Mouse (Mus musculus): ENCODE measurements at regions not wholly inside any gene's neighbourhood (a gene's known extent, or its start where the extent isn't known, plus 50 kb on each side); places are given as distances from the start of the nearest gene placed in this dataset.
"Not testable (repeated sequence)": the region's sequence is repeated elsewhere in the genome, so short reads cannot be mapped to it uniquely, and the experiment has no call there.

DNA sequence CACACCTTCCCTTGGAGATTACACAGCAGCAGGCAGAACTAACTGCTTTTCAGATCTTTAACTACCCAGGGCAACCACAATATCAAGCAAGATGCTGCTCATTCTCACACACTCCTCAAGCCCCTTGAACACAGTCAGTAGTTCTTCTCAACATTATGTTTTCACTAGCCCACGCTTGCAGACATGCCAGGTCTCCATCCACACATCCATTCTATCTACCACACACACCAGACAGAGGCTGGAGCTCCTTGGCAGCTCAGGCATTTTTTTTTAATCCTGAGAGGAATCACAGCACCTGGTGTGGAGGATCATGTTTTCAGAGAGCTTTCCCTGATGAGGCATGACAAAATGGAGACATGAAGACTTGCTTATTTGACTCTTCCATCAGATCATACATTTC, 124.9 kb downstream of the Fasl start:
- 67% methylated on average over 1 of the region's 1 CpGs for WGBS
- H3K9ac ChIP-seq (ENCODE audit: low read depth, low read length), result no peak overlapping the region
- H3K27ac ChIP-seq (ENCODE audit: low read depth, low read length), result no peak overlapping the region
- no peaks in the 10 kb centered on the region for H3K4me1 ChIP-seq (ENCODE audit: control insufficient read depth, insufficient read depth, low read length)
- no peaks in the 10 kb centered on the region for H3K9me3 ChIP-seq (ENCODE audit: control insufficient read depth, low read length)
- no peaks in the 10 kb centered on the region for H3K27me3 ChIP-seq (ENCODE audit: control insufficient read depth, insufficient read depth, low read length)
- H3K4me2 ChIP-seq (replicated peaks; ENCODE audit: low read depth, low read length), result no peak overlapping the region
- no peak for ATAC-seq (ENCODE audit: low FRiP score, low TSS enrichment)
- H3K36me3 ChIP-seq (ENCODE audit: control insufficient read depth, insufficient read depth, low read length), result no peaks in the 10 kb centered on the region
- H3K4me3 ChIP-seq (ENCODE audit: low read length), result no peak overlapping the region

DNA sequence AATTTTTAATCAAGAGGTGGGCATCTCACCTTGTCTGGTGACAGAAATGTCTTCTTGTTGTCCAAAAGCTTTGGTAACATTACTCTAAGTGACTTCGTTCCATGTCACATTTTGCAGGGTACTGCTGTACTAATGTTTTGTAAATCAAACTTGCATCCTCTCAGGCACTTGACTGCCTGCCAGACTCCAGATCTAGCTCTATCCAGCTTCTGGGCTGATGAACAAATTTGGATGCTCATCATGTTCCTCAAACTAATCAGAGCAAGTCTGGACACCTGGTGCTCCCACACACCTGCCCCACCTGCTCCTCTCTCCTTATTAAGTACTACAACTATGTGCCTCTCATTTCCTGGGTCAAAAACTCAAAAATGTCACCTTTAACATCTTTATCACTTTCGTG, 126.1 kb downstream of the Fasl start:
- no peak overlapping the region for H3K9ac ChIP-seq (ENCODE audit: low read depth, low read length)
- WGBS, result 90% methylated on average over 2 of the region's 2 CpGs
- H3K27ac ChIP-seq (ENCODE audit: low read depth, low read length), result no peak overlapping the region
- H3K9me3 ChIP-seq (ENCODE audit: control insufficient read depth, low read length), result no peaks in the 10 kb centered on the region
- no peaks in the 10 kb centered on the region for H3K36me3 ChIP-seq (ENCODE audit: control insufficient read depth, insufficient read depth, low read length)
- no peaks in the 10 kb centered on the region for H3K4me1 ChIP-seq (ENCODE audit: control insufficient read depth, insufficient read depth, low read length)
- no peak overlapping the region for H3K4me2 ChIP-seq (replicated peaks; ENCODE audit: low read depth, low read length)
- no peak overlapping the region for H3K4me3 ChIP-seq (ENCODE audit: low read length)
- no peaks in the 10 kb centered on the region for H3K27me3 ChIP-seq (ENCODE audit: control insufficient read depth, insufficient read depth, low read length)
- no peak for ATAC-seq (ENCODE audit: low FRiP score, low TSS enrichment)

DNA sequence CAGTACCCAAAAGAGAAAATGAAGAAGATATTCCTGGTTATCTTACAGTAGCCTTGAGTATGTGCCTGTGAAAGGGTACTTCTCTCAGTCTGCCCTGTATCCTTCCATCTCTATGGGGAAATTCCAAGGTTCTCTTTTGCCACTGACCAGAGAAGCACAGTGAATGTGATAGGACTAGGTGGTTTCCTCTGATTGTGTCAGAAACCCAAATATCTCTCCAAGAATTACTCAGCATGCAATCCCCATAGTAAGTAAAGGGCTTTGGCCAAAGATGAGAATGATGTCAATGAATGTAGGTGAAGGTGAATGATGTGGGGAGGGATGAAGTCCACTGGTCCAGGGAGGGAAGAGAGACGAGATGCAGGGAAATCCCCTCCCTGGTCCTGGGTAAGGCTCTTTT, 130.8 kb downstream of the Fasl start:
- Histone ChIP-seq H3K27ac (ENCODE audit: low read depth, low read length) (no peak overlapping the region), H3K36me3 (ENCODE audit: control insufficient read depth, insufficient read depth, low read length) (no peaks in the 10 kb centered on the region), H3K9me3 (ENCODE audit: control insufficient read depth, low read length) (no peaks in the 10 kb centered on the region), H3K4me1 (ENCODE audit: control insufficient read depth, insufficient read depth, low read length) (no peaks in the 10 kb centered on the region), H3K9ac (ENCODE audit: low read depth, low read length) (no peak overlapping the region), H3K4me2 (replicated peaks; ENCODE audit: low read depth, low read length) (no peak overlapping the region), H3K27me3 (ENCODE audit: control insufficient read depth, insufficient read depth, low read length) (no peaks in the 10 kb centered on the region), H3K4me3 (ENCODE audit: low read length) (no peak overlapping the region)
- ATAC-seq (ENCODE audit: low FRiP score, low TSS enrichment), result no peak
- WGBS, result 63% methylated on average over 1 of the region's 1 CpGs

DNA sequence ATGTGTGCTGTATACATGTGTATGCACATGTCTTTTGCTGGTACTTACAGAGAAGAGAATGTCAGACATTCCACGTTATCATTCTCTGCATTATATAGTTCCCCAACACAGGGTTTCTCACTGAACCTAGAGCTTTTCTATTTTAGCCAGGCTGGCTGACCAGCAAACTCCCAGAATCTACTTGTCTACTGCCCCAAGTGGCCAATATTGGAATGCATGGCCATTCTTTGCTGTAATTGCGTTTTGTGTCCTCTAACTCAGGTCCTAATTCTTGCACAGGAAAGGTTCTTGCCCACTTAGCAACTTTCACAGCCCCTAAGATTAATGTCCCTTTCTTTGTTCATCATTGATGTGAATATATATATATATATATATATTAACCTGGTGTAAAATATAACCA, 138.9 kb downstream of the Fasl start:
- Histone ChIP-seq H3K36me3 (ENCODE audit: control insufficient read depth, insufficient read depth, low read length) (no peaks in the 10 kb centered on the region), H3K27ac (ENCODE audit: low read depth, low read length) (no peak overlapping the region), H3K4me2 (replicated peaks; ENCODE audit: low read depth, low read length) (no peak overlapping the region), H3K27me3 (ENCODE audit: control insufficient read depth, insufficient read depth, low read length) (no peaks in the 10 kb centered on the region), H3K9me3 (ENCODE audit: control insufficient read depth, low read length) (no peaks in the 10 kb centered on the region), H3K4me3 (ENCODE audit: low read length) (no peak overlapping the region), H3K4me1 (ENCODE audit: control insufficient read depth, insufficient read depth, low read length) (no peaks in the 10 kb centered on the region), H3K9ac (ENCODE audit: low read depth, low read length) (no peak overlapping the region)
- WGBS, result 63% methylated on average over 2 of the region's 2 CpGs
- ATAC-seq (ENCODE audit: low FRiP score, low TSS enrichment), result no peak

DNA sequence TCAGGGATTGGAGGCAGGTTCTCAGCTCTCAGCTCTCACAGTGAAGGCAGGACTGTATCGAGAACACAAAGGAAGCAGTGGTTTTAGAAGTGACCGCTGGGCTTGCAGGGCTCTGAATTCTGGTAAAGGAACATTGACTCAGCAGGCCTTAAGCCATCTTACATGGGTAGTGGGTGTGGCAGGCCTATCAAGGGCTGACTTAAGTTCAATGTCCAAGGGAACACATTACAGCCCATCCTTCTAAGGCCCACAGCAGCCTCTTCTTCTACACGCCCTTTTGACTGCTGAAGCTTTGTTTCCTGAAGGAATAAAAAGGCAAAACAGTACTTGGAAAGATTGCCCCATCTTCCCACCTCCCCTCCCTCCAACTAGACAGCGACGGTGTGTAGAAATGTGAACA, 137.6 kb downstream of the Tnfsf18 start:
- Histone ChIP-seq H3K36me3 (ENCODE audit: control insufficient read depth, insufficient read depth, low read length) (no peaks in the 10 kb centered on the region), H3K4me2 (replicated peaks; ENCODE audit: low read depth, low read length) (no peak overlapping the region), H3K27me3 (ENCODE audit: control insufficient read depth, insufficient read depth, low read length) (no peaks in the 10 kb centered on the region), H3K4me3 (ENCODE audit: low read length) (no peak overlapping the region), H3K9ac (ENCODE audit: low read depth, low read length) (no peak overlapping the region), H3K27ac (ENCODE audit: low read depth, low read length) (no peak overlapping the region), H3K9me3 (ENCODE audit: control insufficient read depth, low read length) (no peaks in the 10 kb centered on the region), H3K4me1 (ENCODE audit: control insufficient read depth, insufficient read depth, low read length) (no peaks in the 10 kb centered on the region)
- 78% methylated on average over 5 of the region's 5 CpGs for WGBS
- no peak for ATAC-seq (ENCODE audit: low FRiP score, low TSS enrichment)

DNA sequence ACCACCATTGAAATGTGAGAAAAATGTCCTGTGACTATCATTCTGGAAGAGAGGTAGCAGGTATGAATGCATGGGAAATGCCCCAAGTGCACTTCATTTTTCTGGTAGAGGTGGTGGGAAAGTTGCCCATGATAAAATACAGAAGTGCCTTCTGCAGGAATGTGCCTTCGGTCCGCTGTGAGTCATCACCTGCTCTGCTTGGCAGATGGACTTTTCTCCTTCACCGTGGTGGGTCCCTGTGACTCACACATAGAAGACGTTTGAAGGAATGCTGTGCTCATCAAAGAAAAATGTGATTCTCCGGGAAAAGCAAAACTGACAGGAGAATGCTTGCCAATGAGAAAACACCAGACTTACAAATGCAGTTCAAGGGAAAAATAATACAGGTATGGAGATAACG, 126.8 kb downstream of the Tnfsf18 start:
- Histone ChIP-seq H3K4me2 (replicated peaks; ENCODE audit: low read depth, low read length) (no peak overlapping the region), H3K36me3 (ENCODE audit: control insufficient read depth, insufficient read depth, low read length) (no peaks in the 10 kb centered on the region), H3K4me1 (ENCODE audit: control insufficient read depth, insufficient read depth, low read length) (no peaks in the 10 kb centered on the region), H3K9me3 (ENCODE audit: control insufficient read depth, low read length) (no peaks in the 10 kb centered on the region), H3K27me3 (ENCODE audit: control insufficient read depth, insufficient read depth, low read length) (no peaks in the 10 kb centered on the region), H3K27ac (ENCODE audit: low read depth, low read length) (no peak overlapping the region), H3K9ac (ENCODE audit: low read depth, low read length) (no peak overlapping the region), H3K4me3 (ENCODE audit: low read length) (no peak overlapping the region)
- WGBS, result 82% methylated on average over 6 of the region's 6 CpGs
- ATAC-seq (ENCODE audit: low FRiP score, low TSS enrichment), result no peak

DNA sequence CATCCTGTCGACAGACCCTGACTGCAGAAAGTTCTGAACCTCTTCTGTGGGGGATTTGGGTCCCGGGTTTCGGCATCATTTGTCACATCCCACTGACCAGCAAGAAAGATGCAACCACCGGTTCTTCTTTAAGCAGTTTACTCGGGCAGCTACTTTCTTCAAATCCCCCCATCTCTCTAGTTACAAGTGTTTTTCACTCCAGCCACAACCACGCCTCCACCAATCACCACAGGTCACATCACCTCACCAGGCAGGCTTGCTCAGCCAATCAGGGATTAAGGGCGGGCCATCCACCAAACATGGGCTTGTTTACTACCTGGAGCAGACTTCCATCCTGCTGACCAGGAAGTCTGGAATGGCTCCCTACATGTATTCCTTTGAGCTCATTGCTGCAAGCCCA, 119.6 kb downstream of the Tnfsf18 start:
- not testable (repeated sequence) for H3K4me1 ChIP-seq (ENCODE audit: control insufficient read depth, insufficient read depth, low read length); ATAC-seq (ENCODE audit: low FRiP score, low TSS enrichment); H3K36me3 ChIP-seq (ENCODE audit: control insufficient read depth, insufficient read depth, low read length); H3K27me3 ChIP-seq (ENCODE audit: control insufficient read depth, insufficient read depth, low read length); H3K4me2 ChIP-seq (replicated peaks; ENCODE audit: low read depth, low read length); H3K27ac ChIP-seq (ENCODE audit: low read depth, low read length); H3K9me3 ChIP-seq (ENCODE audit: control insufficient read depth, low read length); H3K4me3 ChIP-seq (ENCODE audit: low read length); H3K9ac ChIP-seq (ENCODE audit: low read depth, low read length)
- WGBS, result 93% methylated on average over 6 of the region's 7 CpGs

DNA sequence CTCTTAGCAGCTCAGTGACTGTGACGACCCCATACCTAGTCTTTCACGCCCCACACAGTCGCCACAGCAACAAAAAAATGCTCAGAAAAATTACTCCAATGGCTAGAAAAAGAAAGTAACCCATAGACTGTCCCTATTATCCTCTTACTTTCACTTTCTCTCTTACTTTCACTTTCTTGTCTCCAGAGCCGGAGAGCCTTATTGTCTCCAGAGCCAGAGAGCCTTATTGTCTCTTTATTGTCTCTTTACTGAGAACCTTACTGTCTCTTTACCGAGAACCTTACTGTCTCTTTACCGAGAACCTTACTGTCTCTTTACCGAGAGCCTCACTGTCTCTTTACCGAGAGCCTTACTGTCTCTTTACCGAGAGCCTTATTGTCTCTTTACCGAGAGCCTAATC, 119.2 kb downstream of the Tnfsf18 start:
- H3K9ac ChIP-seq (ENCODE audit: low read depth, low read length); H3K9me3 ChIP-seq (ENCODE audit: control insufficient read depth, low read length); H3K27ac ChIP-seq (ENCODE audit: low read depth, low read length); H3K36me3 ChIP-seq (ENCODE audit: control insufficient read depth, insufficient read depth, low read length); H3K4me3 ChIP-seq (ENCODE audit: low read length); ATAC-seq (ENCODE audit: low FRiP score, low TSS enrichment); H3K4me2 ChIP-seq (replicated peaks; ENCODE audit: low read depth, low read length); H3K27me3 ChIP-seq (ENCODE audit: control insufficient read depth, insufficient read depth, low read length); H3K4me1 ChIP-seq (ENCODE audit: control insufficient read depth, insufficient read depth, low read length): not testable (repeated sequence)
- WGBS, result 96% methylated on average over 10 of the region's 10 CpGs

DNA sequence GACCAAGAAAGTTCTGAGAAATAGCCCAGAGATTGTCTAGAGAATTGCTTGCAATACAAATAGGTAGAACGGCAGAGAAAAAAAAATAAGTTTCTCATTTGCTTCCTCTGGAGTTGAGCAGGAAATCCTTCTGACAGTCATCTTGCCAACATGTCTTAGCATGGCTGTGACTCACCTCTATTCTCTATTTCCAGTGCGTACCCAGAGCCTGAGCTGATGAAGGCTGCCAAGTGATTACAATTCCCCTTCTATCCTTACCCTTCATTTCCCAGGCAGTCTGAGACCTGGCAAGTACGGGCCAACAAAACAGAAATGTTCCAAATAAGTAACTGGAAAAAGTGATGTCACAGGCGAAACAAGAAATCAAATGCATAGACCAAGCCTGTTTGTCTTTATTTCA, 113.0 kb downstream of the Tnfsf18 start:
- Histone ChIP-seq H3K9ac (ENCODE audit: low read depth, low read length) (no peak overlapping the region), H3K27me3 (ENCODE audit: control insufficient read depth, insufficient read depth, low read length) (no peaks in the 10 kb centered on the region), H3K4me1 (ENCODE audit: control insufficient read depth, insufficient read depth, low read length) (no peaks in the 10 kb centered on the region), H3K4me2 (replicated peaks; ENCODE audit: low read depth, low read length) (no peak overlapping the region), H3K36me3 (ENCODE audit: control insufficient read depth, insufficient read depth, low read length) (no peaks in the 10 kb centered on the region), H3K9me3 (ENCODE audit: control insufficient read depth, low read length) (no peaks in the 10 kb centered on the region), H3K4me3 (ENCODE audit: low read length) (no peak overlapping the region), H3K27ac (ENCODE audit: low read depth, low read length) (no peak overlapping the region)
- no peak for ATAC-seq (ENCODE audit: low FRiP score, low TSS enrichment)
- WGBS, result 86% methylated on average over 4 of the region's 4 CpGs

DNA sequence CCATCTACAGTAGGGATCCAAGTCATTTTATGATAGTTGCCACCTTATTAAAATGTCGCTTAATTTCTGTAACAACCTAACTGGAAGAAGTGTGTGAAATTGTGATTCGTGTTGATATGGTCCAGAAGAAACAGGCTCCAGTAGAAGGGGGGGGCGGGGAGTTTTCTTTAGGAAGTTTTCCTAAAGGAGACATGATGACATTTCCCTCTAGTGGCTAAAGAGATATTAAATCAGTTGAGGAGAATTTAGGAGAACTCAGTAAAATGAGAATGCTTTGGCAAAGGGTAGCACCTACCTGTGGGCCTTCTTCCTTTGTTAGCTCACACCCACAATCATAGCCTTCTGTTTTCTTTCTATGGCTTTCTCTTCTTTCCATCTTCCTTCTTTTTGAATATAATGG, 107.7 kb downstream of the Tnfsf18 start:
- no peaks in the 10 kb centered on the region for H3K36me3 ChIP-seq (ENCODE audit: control insufficient read depth, insufficient read depth, low read length)
- ATAC-seq (ENCODE audit: low FRiP score, low TSS enrichment), result no peak
- H3K27ac ChIP-seq (ENCODE audit: low read depth, low read length), result no peak overlapping the region
- H3K27me3 ChIP-seq (ENCODE audit: control insufficient read depth, insufficient read depth, low read length), result no peaks in the 10 kb centered on the region
- H3K9ac ChIP-seq (ENCODE audit: low read depth, low read length), result no peak overlapping the region
- no peaks in the 10 kb centered on the region for H3K4me1 ChIP-seq (ENCODE audit: control insufficient read depth, insufficient read depth, low read length)
- H3K4me2 ChIP-seq (replicated peaks; ENCODE audit: low read depth, low read length), result no peak overlapping the region
- no peak overlapping the region for H3K4me3 ChIP-seq (ENCODE audit: low read length)
- 66% methylated on average over 3 of the region's 3 CpGs for WGBS
- no peaks in the 10 kb centered on the region for H3K9me3 ChIP-seq (ENCODE audit: control insufficient read depth, low read length)

All from kidney, embryonic 14.5 days (tissue).